Mouse (Mus musculus): ENCODE measurements around the gene Mob3b.

Gene Mob3b

GRCm38 (mm10) chr4:35146597-35146996, 10.7 kb downstream of the Mob3b start:
- no peak for DNase-seq

- no peak for DNase-seq
Measured at GRCm38 (mm10) chr4:35145726-35146125, 11.6 kb downstream of the Mob3b start.

- DNase-seq, result no peak
Measured at GRCm38 (mm10) chr4:35143472-35144102, 13.7 kb downstream of the Mob3b start.

- DNase-seq, result no peak
Measured at GRCm38 (mm10) chr4:35140317-35140716, 17.0 kb downstream of the Mob3b start.

- no peak for DNase-seq
Measured at GRCm38 (mm10) chr4:35138077-35138476, 19.2 kb downstream of the Mob3b start.

- DNase-seq, result no peak
Measured at GRCm38 (mm10) chr4:35136996-35137395, 20.3 kb downstream of the Mob3b start.

GRCm38 (mm10) chr4:35135806-35136205, 21.5 kb downstream of the Mob3b start:
- no peak for DNase-seq

GRCm38 (mm10) chr4:35134846-35135611, 22.3 kb downstream of the Mob3b start:
- no peak for DNase-seq

GRCm38 (mm10) chr4:35133411-35133810, 23.9 kb downstream of the Mob3b start:
- no peak for DNase-seq

GRCm38 (mm10) chr4:35131592-35131991, 25.7 kb downstream of the Mob3b start:
- no peak for DNase-seq

- no peak for DNase-seq
Measured at GRCm38 (mm10) chr4:35130411-35130948, 26.8 kb downstream of the Mob3b start.

GRCm38 (mm10) chr4:35127759-35128158, 29.5 kb downstream of the Mob3b start:
- DNase-seq, result no peak

- no peak for DNase-seq
Measured at GRCm38 (mm10) chr4:35126776-35127175, 30.5 kb downstream of the Mob3b start.

GRCm38 (mm10) chr4:35125299-35125777, 31.9 kb downstream of the Mob3b start:
- no peak for DNase-seq

GRCm38 (mm10) chr4:35124027-35124426, 33.3 kb downstream of the Mob3b start:
- DNase-seq, result no peak

- no peak for DNase-seq
Measured at GRCm38 (mm10) chr4:35123087-35123486, 34.2 kb downstream of the Mob3b start.

- no peak for DNase-seq
Measured at GRCm38 (mm10) chr4:35121060-35121459, 36.2 kb downstream of the Mob3b start.

- DNase-seq, result no peak
Measured at GRCm38 (mm10) chr4:35120575-35120974, 36.7 kb downstream of the Mob3b start.

- no peak for DNase-seq
Measured at GRCm38 (mm10) chr4:35120159-35120558, 37.1 kb downstream of the Mob3b start.

GRCm38 (mm10) chr4:35118851-35119250, 38.4 kb downstream of the Mob3b start:
- DNase-seq, result no peak

- DNase-seq, result no peak
Measured at GRCm38 (mm10) chr4:35117144-35117543, 40.1 kb downstream of the Mob3b start.

- DNase-seq, result no peak
Measured at GRCm38 (mm10) chr4:35115933-35116332, 41.4 kb downstream of the Mob3b start.

GRCm38 (mm10) chr4:35114950-35115349, 42.3 kb downstream of the Mob3b start:
- no peak for DNase-seq

Measured in cerebellum, adult 18-20 months (tissue).